Mouse (Mus musculus): ENCODE measurements around the gene Il20rb.

DNA sequence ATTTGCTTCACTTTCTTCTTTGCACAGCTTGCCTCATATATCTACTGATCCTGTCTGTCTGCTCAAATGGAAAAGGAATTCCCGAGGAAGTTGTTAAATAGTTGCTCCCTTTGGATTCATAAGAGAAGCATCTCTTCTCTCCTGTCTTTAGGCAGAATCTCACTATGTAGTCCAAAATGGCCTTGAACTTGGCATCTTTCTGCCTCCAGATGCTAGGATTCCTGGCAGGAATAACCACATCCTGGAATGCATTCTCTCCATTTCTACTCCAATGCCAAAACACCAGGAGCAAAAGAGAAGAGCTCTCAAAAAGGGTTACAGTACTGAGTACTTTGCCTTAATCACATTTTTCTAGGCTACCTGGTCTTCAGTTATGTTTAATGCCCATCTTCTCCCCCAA, 44.7 kb upstream of the Il20rb start:
- no peak for TF ChIP-seq CTCF (IDR thresholded peaks at IDR 0.05; ENCODE audit: borderline replicate concordance, control insufficient read depth, extremely low read depth, insufficient read depth, low read length, poor library complexity)
- TF ChIP-seq POLR2A (IDR thresholded peaks at IDR 0.05; ENCODE audit: control insufficient read depth, extremely low read depth, insufficient read depth, low read length, poor library complexity), result no peak

Measured in thymus, adult 2 months (tissue).